Mouse (Mus musculus) splenic B cell, adult 2 months (primary cell): ENCODE measurements at regions not wholly inside any gene's neighbourhood (a gene's known extent, or its start where the extent isn't known, plus 50 kb on each side); places are given as distances from the start of the nearest gene placed in this dataset.
A peak's percentile ranks its signal among the peaks of the same experiment; 100 is the strongest.
"Not testable (repeated sequence)": the region's sequence is repeated elsewhere in the genome, so short reads cannot be mapped to it uniquely, and the experiment has no call there.

Source experiments
- DNase-seq: peaks from one replicate; pipeline ENCODE4 v3.0.0-alpha.2; 2011; ENCODE audit warnings: low read depth, low spot score
- H3K27me3 ChIP-seq: 2 replicates; pipeline ENCODE4 v1.6.1; 2012; ENCODE audit warnings: mild to moderate bottlenecking, low read length, moderate library complexity, mixed read lengths; ENCODE audit not compliant: control insufficient read depth, poor library complexity, insufficient read depth, severe bottlenecking
- H3K36me3 ChIP-seq: 2 replicates; pipeline ENCODE4 v1.6.1; 2012; ENCODE audit warnings: mild to moderate bottlenecking, low read length, moderate library complexity, mixed read lengths; ENCODE audit not compliant: control insufficient read depth, poor library complexity, insufficient read depth, severe bottlenecking

DNA sequence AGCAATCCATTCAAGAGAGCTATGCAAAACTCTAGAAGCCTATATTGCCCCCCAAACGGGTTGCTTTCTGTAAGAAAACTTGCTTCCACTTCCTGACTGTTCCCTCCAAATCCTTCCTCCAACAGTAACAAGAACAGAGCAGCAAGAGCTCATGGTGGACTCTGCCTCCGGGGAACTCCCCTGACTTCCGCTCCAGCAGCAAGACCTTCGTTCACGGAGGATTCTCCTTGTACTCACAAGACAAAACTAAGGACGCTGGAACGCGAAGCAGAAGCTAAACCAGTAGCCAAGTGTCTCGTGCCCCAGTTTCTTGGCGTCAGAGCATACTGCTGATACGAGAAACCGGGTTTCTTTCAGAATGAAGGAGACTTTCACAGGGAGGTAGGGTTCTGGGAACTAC, 50.7 kb downstream of the H2al2a start:
- DNase-seq, result peak; percentile 7
- Histone ChIP-seq H3K27me3 (no peaks in the 10 kb centered on the region), H3K36me3 (no peaks in the 10 kb centered on the region)

DNA sequence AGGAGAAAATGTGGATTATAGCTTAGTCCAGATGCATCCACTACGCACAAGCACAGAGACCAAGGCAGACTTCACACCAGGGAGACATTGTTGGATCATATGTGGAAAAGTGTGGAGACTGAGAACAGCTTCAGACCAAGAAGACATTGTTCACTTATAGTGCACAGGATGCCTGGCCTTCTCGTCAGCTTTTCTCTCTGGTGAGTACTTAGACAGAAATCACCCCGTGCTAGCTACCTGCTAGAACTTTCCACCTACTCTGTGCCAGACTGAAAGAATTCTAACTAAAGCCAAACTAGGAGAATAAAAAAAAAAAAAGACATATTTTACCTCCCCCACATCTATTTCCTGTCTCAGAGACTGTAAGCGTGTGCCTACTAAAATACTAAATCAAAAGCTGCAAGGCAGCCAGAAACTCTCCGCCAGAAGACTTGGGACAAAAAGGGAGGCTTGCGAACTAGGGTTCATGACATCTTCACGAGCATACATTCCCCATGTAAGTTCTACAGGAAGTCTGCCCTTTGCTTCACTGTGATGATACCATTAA, 51.3 kb downstream of the H2al2a start:
- no peaks in the 10 kb centered on the region for H3K27me3 ChIP-seq
- no peak for DNase-seq
- no peaks in the 10 kb centered on the region for H3K36me3 ChIP-seq

DNA sequence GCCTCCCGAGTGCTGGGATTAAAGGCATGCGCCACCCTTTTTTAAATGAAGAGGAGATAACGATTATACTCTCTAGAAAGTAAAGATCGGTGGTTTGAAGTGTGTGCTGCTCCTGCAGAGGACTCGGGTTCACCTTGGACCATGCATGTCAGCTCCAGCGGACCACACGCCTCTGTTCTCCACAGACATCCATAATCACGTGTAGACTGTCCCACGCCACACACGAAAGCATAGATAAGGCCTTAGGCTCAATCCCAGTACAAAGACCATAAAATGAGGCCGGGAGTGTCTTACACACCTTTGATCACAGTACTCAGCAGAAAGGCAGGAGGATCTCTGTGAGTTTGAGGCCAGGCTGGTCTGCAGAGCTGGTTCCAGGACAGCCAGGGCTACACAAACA, 53.3 kb downstream of the H2al2a start:
- DNase-seq, result no peak
- H3K36me3 ChIP-seq, result no peaks in the 10 kb centered on the region
- no peaks in the 10 kb centered on the region for H3K27me3 ChIP-seq

DNA sequence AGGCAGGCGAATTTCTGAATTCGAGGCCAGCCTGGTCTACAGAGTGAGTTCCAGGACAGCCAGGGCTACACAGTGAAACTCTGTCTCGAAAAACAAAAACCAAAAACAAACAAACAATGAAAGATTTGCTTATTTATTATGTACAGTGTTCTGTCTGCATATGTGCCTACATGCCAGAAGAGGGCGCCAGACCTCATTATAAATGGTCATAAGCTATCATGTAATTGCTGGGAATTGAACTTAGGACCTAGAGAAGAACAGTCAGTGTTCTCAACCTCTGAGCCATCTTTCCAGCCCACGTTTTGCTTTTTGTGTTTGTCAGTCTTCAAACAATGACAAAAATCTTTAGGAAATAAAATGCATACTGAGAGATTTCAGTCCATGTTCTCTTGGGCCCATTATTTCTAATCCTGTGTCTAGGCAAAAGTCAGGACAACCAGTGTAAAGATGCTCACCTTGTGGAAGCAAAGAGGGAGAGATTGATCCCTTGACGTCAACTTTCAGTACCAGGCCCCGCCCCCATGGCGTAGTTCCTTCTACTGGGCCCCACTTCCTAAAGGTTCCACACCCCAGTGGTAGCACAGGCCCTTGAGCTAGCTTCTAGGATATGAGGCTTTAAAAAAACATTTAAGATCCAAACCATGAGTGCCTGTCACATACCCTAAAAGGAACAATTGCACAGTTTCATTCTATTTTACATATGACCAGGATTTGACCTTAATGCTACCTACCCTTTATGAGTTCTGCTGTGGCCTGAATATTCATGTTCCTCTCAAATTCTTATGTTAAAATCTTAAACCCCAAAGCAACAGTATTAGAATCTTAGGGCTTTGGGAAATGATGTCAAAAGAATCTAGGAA, 54.0 kb downstream of the H2al2a start:
- H3K27me3 ChIP-seq, result no peaks in the 10 kb centered on the region
- peak; percentile 69 for DNase-seq
- H3K36me3 ChIP-seq, result no peaks in the 10 kb centered on the region

DNA sequence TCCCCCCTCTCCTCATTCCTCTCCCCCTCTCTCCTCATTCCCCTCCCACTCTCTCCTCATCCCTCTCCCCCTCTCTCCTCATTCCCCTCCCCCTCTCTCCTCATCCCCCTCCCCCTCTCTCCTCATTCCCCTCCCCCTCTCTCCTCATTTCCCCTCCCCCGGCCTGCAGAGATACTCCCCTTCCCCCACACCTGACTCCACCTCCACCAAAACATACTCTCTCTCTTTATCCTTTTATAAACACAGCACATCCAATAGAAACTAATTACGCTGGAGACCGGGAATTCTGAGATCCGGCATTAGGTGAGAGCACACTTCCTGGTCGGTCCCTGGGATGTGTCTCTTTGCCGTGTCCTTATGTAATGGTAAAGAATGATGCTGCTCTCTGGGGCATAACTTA, 54.8 kb downstream of the H2al2a start:
- no peaks in the 10 kb centered on the region for H3K36me3 ChIP-seq
- H3K27me3 ChIP-seq, result no peaks in the 10 kb centered on the region
- DNase-seq, result no peak

DNA sequence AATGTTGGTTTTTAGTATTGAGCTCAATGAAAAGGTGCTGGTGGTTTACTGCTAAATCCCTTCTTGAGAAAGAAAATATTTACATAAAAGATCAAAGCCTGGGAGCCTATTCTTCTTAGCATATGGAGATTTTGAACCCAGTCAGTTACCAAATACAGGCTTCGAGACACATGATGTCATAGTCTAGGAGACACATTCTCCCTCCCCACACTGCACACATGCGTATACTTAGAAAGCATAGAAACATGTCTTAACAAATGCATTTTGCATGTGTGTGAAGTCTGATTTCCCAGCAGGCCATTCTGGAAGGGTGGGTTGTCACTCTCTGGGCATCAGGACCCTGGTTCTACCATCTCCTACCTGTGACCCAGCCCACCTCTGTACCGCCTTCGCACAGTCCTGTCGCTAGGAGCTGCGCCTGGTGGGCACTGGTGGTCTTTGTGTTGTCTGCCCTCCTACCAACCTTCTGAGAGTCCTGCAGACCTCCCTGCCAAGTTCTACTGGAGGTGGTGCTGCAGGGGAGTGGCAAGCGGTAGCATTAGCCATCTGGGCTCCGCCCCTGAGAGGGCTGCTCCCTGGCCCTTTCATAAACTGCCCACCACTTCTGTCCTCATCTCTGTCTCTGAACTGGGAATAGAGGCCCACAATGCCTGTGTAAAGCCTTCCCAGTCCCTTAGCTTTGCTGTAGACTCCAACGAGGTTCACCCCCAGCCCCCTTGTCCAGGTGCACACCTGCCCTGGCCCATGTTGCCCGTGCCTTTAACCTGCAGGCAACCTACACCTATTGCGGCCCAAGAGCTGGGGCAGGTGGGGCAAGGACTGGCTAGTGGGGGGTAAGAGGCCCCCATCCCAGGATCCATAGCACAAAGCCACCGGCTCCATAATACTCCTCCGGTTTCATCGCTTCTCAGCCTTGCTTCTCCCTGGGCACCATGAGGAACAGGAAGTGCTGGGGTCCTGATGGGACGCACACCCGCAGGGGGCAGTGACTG, 56.6 kb downstream of the H2al2a start:
- H3K27me3 ChIP-seq, DNase-seq: not testable (repeated sequence)

DNA sequence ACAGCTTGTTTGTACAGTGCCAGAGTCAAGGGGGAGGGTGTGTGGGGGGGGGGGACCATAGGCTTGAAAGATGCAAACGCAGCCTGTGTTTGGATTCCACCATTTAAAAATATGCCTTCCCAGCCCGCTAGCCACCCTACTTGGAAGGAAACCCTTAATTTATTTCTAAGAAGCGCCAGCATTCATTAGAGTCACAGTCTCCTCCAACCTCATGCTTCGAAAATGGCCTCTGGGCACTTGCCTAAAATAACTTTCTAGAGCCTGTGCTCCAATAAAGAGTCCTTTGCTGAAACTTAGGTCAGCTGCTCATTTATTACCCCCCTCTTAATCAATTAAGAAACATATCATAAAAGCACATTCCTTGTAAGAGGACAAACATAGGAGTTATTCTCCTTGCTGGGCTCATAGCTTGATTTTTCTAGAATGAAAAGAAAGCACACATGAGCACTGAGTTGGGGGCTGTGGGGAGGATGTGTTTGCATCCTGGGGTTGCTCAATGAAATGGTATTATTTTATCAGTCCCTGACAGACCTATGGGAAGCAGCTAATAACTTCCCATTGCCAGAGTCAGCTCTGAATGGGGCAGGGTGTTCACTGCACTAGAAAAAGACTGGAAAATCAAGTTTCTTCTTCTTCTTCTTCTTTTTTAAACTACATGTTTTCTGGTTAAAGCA, 57.4 kb downstream of the H2al2a start:
- no peak for DNase-seq
- Histone ChIP-seq H3K27me3 (no peaks in the 10 kb centered on the region), H3K36me3 (no peaks in the 10 kb centered on the region)

More for the DNA sequence above, 56.6 kb downstream of the H2al2a start:
- H3K36me3 ChIP-seq, result not testable (repeated sequence)

DNA sequence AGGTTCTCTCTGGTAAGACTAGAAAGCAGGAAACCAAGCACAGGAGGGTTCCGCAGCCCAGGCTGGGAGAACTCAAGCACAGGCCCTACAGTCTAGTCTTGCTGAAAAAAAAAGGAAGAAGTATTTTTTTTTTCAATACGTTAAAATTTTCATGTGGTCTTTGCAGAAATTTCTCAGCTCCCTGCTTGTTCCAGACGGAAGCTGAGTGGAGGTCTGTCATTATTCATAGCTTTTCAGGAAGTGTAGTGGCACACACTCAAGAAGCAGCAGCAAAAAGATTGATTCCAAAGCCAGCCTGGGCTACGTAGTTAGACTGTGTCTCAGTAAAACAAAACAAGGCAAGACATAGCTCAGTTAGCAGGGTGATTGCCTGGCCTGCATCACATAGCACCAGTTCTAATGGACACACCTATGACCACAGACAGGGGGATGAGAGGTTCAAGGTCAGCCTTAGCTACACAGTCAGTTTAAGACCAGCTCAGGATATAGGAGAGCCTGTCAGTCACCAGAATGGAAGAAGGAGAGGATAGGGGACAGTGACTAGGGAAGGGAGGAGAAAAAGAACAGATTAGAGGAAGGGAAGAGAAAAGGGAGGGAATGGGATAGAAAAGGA, 60.1 kb downstream of the H2al2a start:
- Histone ChIP-seq H3K27me3 (no peaks in the 10 kb centered on the region), H3K36me3 (no peaks in the 10 kb centered on the region)
- no peak for DNase-seq

- no peak for DNase-seq
- Histone ChIP-seq H3K36me3 (no peaks in the 10 kb centered on the region), H3K27me3 (no peaks in the 10 kb centered on the region)
Observed at GRCm38 (mm10) chr2:17935916-17936315, 60.8 kb downstream of the H2al2a start.

GRCm38 (mm10) chr2:17935466-17935865, 61.3 kb downstream of the H2al2a start:
- no peak for DNase-seq
- Histone ChIP-seq H3K36me3 (no peaks in the 10 kb centered on the region), H3K27me3 (no peaks in the 10 kb centered on the region)

GRCm38 (mm10) chr2:17934610-17935009, 62.1 kb downstream of the H2al2a start:
- no peak for DNase-seq
- Histone ChIP-seq H3K27me3 (no peaks in the 10 kb centered on the region), H3K36me3 (no peaks in the 10 kb centered on the region)

DNA sequence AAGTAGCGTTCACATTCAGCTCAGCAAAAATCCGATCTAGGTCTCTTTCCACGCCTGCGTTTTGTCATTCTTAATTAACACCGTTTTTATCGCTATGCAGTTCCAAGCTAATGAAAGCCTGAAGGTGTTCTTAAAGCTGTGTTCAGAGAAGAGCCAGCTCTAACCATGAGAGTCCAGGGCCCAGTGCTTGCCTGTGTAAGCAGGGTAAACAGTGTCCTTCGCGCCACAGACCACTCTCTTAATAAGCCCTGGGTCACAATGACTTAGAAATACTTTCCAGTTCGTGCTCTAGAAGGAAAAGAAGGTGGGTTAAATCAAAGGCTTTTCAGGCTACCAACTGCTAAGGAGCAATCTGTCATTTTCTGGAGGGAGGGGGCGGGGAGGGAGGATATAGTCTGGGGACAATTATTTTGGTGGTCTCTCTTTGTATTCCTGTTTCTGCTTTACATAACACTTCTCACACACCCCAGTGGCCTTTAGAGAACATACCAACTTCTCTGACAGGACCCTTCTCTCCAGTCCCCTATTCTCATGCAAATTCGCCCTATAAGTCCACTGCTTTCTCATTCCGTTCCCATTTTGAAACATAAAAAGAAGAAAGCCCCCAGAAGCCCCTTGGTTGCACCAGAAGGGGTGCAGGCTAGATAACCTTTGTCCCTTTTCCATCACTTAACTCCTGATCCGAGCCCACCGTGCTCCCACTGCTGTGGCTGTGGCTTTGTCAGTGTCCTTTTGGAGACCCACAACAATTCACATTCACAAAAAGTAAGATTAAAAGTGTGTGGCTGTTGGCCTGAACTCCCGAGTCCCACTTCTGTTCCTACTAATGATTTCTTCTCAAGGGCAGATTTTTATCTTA, 63.6 kb downstream of the H2al2a start:
- no peak for DNase-seq
- H3K36me3 ChIP-seq, result no peaks in the 10 kb centered on the region
- no peaks in the 10 kb centered on the region for H3K27me3 ChIP-seq

- H3K36me3 ChIP-seq, result no peaks in the 10 kb centered on the region
- no peak for DNase-seq
- H3K27me3 ChIP-seq, result no peaks in the 10 kb centered on the region
Observed at GRCm38 (mm10) chr2:17932426-17932931, 64.3 kb downstream of the H2al2a start.
